Mouse (Mus musculus) heart, embryonic 16.5 days (tissue): ENCODE data around the gene Nbl1. TPM values are rescaled to one million over a fixed set of nuclear protein-coding genes. Genes with fewer than 3 reads are reported as not detected.

ENCODE experiments used
- ATAC-seq: fragments of 200-750 bp; cut with Nextera tagmentation; replicated peaks from 2 replicates; pipeline ENCODE4 v1.8.0; 2017; ENCODE audit warnings: moderate number of reproducible peaks; ENCODE audit not compliant: insufficient read depth, low FRiP score; ENCODE audit errors: extremely low read depth
- H3K27ac ChIP-seq: fragments of 300-500 bp; sonication (generic); 2 replicates; pipeline ENCODE4 v1.5.1; 2014; ENCODE audit warnings: mild to moderate bottlenecking, low read length, control low read depth, moderate library complexity
- H3K27me3 ChIP-seq: fragments of 300-500 bp; sonication (generic); 2 replicates; pipeline ENCODE4 v1.6.1; 2014; ENCODE audit warnings: low read length, mixed read lengths; ENCODE audit not compliant: control insufficient read depth, insufficient read depth
- H3K36me3 ChIP-seq: fragments of 300-500 bp; sonication (generic); 2 replicates; pipeline ENCODE4 v1.6.1; 2014; ENCODE audit not compliant: control insufficient read depth, insufficient read depth
- H3K4me1 ChIP-seq: fragments of 300-500 bp; sonication (generic); 2 replicates; pipeline ENCODE4 v1.6.1; 2014; ENCODE audit warnings: low read length, mixed read lengths; ENCODE audit not compliant: control insufficient read depth, insufficient read depth
- H3K4me2 ChIP-seq: fragments of 300-500 bp; sonication (generic); 2 replicates; pipeline ENCODE4 v1.6.1; 2014; ENCODE audit warnings: low read depth, mild to moderate bottlenecking, control low read depth, low read length
- H3K4me3 ChIP-seq: fragments of 300-500 bp; sonication (generic); 2 replicates; pipeline ENCODE4 v1.5.1; 2014; ENCODE audit warnings: mild to moderate bottlenecking, control low read depth, low read length
- H3K9ac ChIP-seq: fragments of 300-500 bp; sonication (generic); 2 replicates; pipeline ENCODE4 v1.6.1; 2014; ENCODE audit warnings: low read length, control low read depth
- H3K9me3 ChIP-seq: fragments of 300-500 bp; sonication (generic); replicated peaks from 2 replicates; pipeline ENCODE4 v1.6.1; 2016; ENCODE audit warnings: low read length; ENCODE audit not compliant: control insufficient read depth
- WGBS: fragments of 180-500 bp; shearing (Covaris S2); extraction: QIAGEN DNeasy Blood & Tissue Kit; methylation state at CpG from one replicate; pipeline ENCODE4 v1.1.7; 2014; 5-methylcytosine and 5-hydroxymethylcytosine counted together
- polyA plus RNA-seq: library from polyadenylated mRNA; unstranded; fragments of >200 nt; fragmentation: Nextera tagmentation; extraction: Ambion mirVana; gene quantifications from 2 replicates; pipeline ENCODE4 v1.2.1, GENCODE M21; 2015

Nbl1 gene
- polyA plus RNA-seq, 1 experiment from 2014 or later: 25.8 TPM

GRCm38 (mm10) chr4:139111421-139111820 is 18.6 kb upstream of the Nbl1 start:
- WGBS: 39% methylated on average over 3 of the region's 3 CpGs
- Histone ChIP-seq H3K27ac (peak overlapping the region; percentile 4), H3K9ac (peak overlapping the region; percentile 26; the same call in 1 of the 2 replicates), H3K9me3 (no peaks in the 10 kb centered on the region), H3K27me3 (no peaks in the 10 kb centered on the region), H3K4me1 (peaks cover 35% of the 10 kb centered on the region), H3K4me3 (no peak overlapping the region), H3K36me3 (no peaks in the 10 kb centered on the region), H3K4me2 (no peak overlapping the region)
- ATAC-seq: no peak

DNA sequence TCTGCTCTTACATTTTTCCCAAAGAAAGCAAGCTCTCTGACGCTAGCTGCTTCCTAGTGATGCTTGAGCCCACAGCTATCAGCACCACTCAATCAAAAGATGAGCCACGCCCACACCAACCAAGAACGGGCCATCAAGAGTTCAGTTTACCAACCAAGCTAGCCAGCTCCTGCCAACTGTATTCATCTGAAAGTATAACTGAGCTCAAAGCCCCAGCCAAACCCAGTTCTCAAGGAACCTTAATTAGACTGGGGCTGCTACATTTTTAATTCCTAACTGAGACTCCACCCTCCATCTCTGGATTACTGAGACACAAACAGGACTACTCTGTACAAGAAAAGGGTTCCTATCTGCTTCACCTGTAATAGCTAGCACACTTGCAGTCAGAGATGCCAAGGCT is 18.1 kb upstream of the Nbl1 start:
- Histone ChIP-seq H3K4me2 (no peak overlapping the region), H3K9ac (no peak overlapping the region), H3K36me3 (no peaks in the 10 kb centered on the region), H3K4me3 (no peak overlapping the region), H3K4me1 (peaks cover 35% of the 10 kb centered on the region), H3K9me3 (no peaks in the 10 kb centered on the region), H3K27ac (peak overlapping the region; percentile 40; the same call in 1 of the 2 replicates), H3K27me3 (no peaks in the 10 kb centered on the region)
- ATAC-seq: no peak
- 44% methylated on average over 3 of the region's 3 CpGs for WGBS

- H3K27me3 ChIP-seq: no peaks in the 10 kb centered on the region
- no peak for ATAC-seq
- H3K9me3 ChIP-seq: no peaks in the 10 kb centered on the region
- H3K4me3 ChIP-seq: no peak overlapping the region
- H3K9ac ChIP-seq: no peak overlapping the region
- H3K27ac ChIP-seq: no peak overlapping the region
- peaks cover 2% of the 10 kb centered on the region for H3K4me1 ChIP-seq
- no peak overlapping the region for H3K4me2 ChIP-seq
- peaks cover 22% of the 10 kb centered on the region for H3K36me3 ChIP-seq
- 89% methylated on average over 1 of the region's 1 CpGs for WGBS
Measured at GRCm38 (mm10) chr4:139105453-139105852, 12.7 kb upstream of the Nbl1 start.

GRCm38 (mm10) chr4:139101546-139101945 is 8.8 kb upstream of the Nbl1 start:
- Histone ChIP-seq H3K9me3 (no peaks in the 10 kb centered on the region), H3K4me2 (no peak overlapping the region), H3K4me1 (no peaks in the 10 kb centered on the region), H3K9ac (no peak overlapping the region), H3K27ac (no peak overlapping the region), H3K4me3 (no peak overlapping the region), H3K36me3 (peaks cover 22% of the 10 kb centered on the region), H3K27me3 (no peaks in the 10 kb centered on the region)
- WGBS: 68% methylated on average over 6 of the region's 6 CpGs
- ATAC-seq: no peak

GRCm38 (mm10) chr4:139100326-139100725 is 7.5 kb upstream of the Nbl1 start:
- no peak overlapping the region for H3K4me3 ChIP-seq
- no peak overlapping the region for H3K4me2 ChIP-seq
- H3K27ac ChIP-seq: no peak overlapping the region
- WGBS: 93% methylated on average over 8 of the region's 8 CpGs
- no peaks in the 10 kb centered on the region for H3K9me3 ChIP-seq
- no peak for ATAC-seq
- peaks cover 22% of the 10 kb centered on the region for H3K36me3 ChIP-seq
- no peaks in the 10 kb centered on the region for H3K27me3 ChIP-seq
- peaks cover 11% of the 10 kb centered on the region for H3K4me1 ChIP-seq
- H3K9ac ChIP-seq: no peak overlapping the region

DNA sequence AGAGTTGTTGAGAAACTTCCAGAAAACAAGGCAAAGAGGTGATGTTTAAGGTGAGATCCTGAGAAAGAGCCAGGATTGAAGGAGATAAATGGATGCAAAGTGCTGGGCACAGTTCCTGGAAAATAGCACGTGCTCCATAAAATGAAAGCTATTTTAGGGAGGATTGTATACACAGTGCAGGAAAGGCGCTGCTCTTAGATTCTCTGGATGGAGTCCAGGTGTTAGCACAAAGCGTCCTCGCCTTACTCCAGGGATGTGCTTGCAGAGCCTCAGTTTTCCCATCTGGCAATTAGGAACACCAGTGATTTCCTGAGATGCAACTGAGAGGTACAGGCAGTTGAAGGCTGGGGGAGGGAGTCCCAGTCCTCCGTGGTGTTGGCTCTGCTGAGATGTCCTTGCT is 3.4 kb upstream of the Nbl1 start:
- Histone ChIP-seq H3K9ac (no peak overlapping the region), H3K4me1 (peaks cover 25% of the 10 kb centered on the region), H3K9me3 (peaks cover 5% of the 10 kb centered on the region), H3K27ac (no peak overlapping the region), H3K4me2 (no peak overlapping the region), H3K27me3 (peaks cover 20% of the 10 kb centered on the region), H3K36me3 (no peaks in the 10 kb centered on the region; the same call in 1 of the 2 replicates), H3K4me3 (no peak overlapping the region)
- WGBS: 35% methylated on average over 5 of the region's 5 CpGs
- ATAC-seq: peak; percentile 42; the same call in 1 of the 2 replicates

GRCm38 (mm10) chr4:139095406-139095805 is 2.6 kb upstream of the Nbl1 start:
- Histone ChIP-seq H3K9ac (no peak overlapping the region), H3K27me3 (peaks cover 26% of the 10 kb centered on the region), H3K4me3 (no peak overlapping the region), H3K9me3 (peaks cover 5% of the 10 kb centered on the region), H3K4me1 (peaks cover 25% of the 10 kb centered on the region), H3K36me3 (no peaks in the 10 kb centered on the region; the same call in 1 of the 2 replicates), H3K4me2 (no peak overlapping the region), H3K27ac (no peak overlapping the region)
- 16% methylated on average over 1 of the region's 1 CpGs for WGBS
- ATAC-seq: no peak

DNA sequence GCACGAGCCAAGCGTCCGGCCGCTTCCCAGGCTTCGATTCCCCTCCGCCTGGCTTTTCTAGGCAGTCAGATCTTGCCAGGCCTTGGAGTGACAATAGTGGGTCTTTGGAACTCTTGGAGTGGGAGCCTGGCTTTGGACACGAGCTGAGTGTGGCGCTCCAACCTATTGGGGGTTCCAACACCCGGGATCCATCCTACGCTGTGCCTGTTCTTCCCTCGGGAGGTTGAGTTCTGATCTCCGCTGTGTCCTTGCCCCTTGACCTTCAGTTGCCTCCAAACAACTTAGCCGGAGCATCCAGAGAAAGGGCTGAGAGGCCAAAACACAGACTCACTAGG is 370 bp upstream of the Nbl1 start:
- Histone ChIP-seq H3K4me3 (peak overlapping the region; percentile 69), H3K27me3 (peaks cover 29% of the 10 kb centered on the region), H3K36me3 (no peaks in the 10 kb centered on the region; the same call in 1 of the 2 replicates), H3K4me1 (peaks cover 27% of the 10 kb centered on the region), H3K4me2 (peak overlapping the region; percentile 87), H3K9ac (peak overlapping the region; percentile 79), H3K27ac (no peak overlapping the region), H3K9me3 (peaks cover 5% of the 10 kb centered on the region)
- WGBS: 26% methylated on average over 13 of the region's 13 CpGs
- ATAC-seq: no peak

DNA sequence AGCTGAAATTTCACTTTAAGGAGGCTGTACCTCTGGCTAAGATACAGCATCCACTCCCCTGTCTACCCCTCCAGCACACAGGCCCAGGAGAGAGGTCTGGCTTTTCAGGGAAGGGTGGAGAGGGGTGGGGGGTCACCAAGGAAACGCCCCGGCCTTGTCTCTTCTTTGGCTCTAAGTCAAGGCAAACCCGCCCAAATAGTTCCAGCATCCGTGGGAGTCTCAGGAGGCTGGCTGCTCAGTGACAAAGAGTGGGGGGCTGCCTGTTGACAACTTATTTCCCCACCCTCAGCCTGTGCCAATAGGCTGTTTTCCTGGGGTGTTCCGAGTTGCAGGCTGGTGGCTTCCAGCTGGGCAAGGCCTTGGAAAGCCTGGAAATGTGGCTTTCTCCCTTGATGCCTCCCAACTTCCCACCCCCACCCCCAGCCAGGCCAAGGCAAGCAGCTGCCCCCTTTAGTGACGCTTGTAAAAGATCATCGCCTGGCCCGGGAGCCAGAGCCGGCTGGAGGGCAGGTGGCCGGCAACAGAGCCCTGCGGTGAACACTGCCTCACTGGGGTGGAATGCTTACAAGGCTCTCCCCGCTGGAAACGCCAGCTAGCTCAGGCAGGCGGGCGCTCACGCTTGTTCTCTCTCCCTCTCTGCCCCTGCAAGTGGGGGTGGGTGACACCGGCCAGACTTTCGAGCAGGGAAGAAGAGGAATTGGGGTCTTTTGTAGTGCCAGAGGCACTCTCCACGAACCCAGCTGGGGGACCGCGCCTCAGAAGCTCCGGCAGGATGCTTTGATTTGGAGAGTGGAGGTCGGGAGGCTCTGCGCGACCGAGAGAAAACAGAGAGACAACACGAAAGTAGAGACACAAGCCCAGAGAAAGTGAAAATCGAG is 1.1 kb downstream of the Nbl1 start:
- H3K9me3 ChIP-seq: peaks cover 5% of the 10 kb centered on the region
- H3K4me1 ChIP-seq: peaks cover 29% of the 10 kb centered on the region
- WGBS: 10% methylated on average over 28 of the region's 28 CpGs
- peak overlapping the region; percentile 87 for H3K4me2 ChIP-seq
- H3K9ac ChIP-seq: peak overlapping the region; percentile 79
- peak overlapping the region; percentile 69 for H3K4me3 ChIP-seq
- H3K36me3 ChIP-seq: no peaks in the 10 kb centered on the region; the same call in 1 of the 2 replicates
- H3K27ac ChIP-seq: peak overlapping the region; percentile 24; the same call in 1 of the 2 replicates
- H3K27me3 ChIP-seq: peaks cover 29% of the 10 kb centered on the region
- ATAC-seq: 0 out of 2 replicates have a peak, but pooled peaks have one; percentile 26
